Mouse (Mus musculus) kidney, postnatal 0 days (tissue): ENCODE measurements around the gene Wdr48. TPM values are rescaled to one million over a fixed set of nuclear protein-coding genes. Genes with fewer than 3 reads are reported as not detected.

Source experiments
- ATAC-seq: fragments of 200-750 bp; cut with Nextera tagmentation; replicated peaks from 2 replicates; pipeline ENCODE4 v1.8.0; 2017; ENCODE audit warnings: low read depth, moderate number of reproducible peaks, moderate TSS enrichment, moderate library complexity; ENCODE audit not compliant: low FRiP score
- DNase-seq: peaks from one replicate; pipeline ENCODE4 v3.0.0-alpha.2; 2016; ENCODE audit warnings: low spot score
- H3K27ac ChIP-seq: fragments of 300-500 bp; sonication (generic); 2 replicates; pipeline ENCODE4 v1.5.1; 2014; ENCODE audit warnings: mild to moderate bottlenecking
- H3K27me3 ChIP-seq: fragments of 300-500 bp; sonication (generic); 2 replicates; pipeline ENCODE4 v1.6.1; 2014; ENCODE audit warnings: low read length, mixed read lengths; ENCODE audit not compliant: insufficient read depth
- H3K36me3 ChIP-seq: fragments of 300-500 bp; sonication (generic); 2 replicates; pipeline ENCODE4 v1.6.1; 2014; ENCODE audit warnings: low read length, mixed read lengths; ENCODE audit not compliant: insufficient read depth
- H3K4me1 ChIP-seq: fragments of 300-500 bp; sonication (generic); replicated peaks from 2 replicates; pipeline ENCODE4 v1.6.1; 2014; ENCODE audit warnings: antibody characterized with exemption, low read length, mixed read lengths; ENCODE audit not compliant: insufficient read depth
- H3K4me2 ChIP-seq: fragments of 300-500 bp; sonication (generic); 2 replicates; pipeline ENCODE4 v1.6.1; 2014; ENCODE audit warnings: mild to moderate bottlenecking, low read length, moderate library complexity, mixed read lengths
- H3K4me3 ChIP-seq: fragments of 300-500 bp; sonication (generic); replicated peaks from 2 replicates; pipeline ENCODE4 v1.5.1; 2014; ENCODE audit warnings: low read depth, low read length
- H3K9ac ChIP-seq: fragments of 300-500 bp; sonication (generic); 2 replicates; pipeline ENCODE4 v1.6.1; 2014; ENCODE audit warnings: low read depth, low read length
- H3K9me3 ChIP-seq: fragments of 300-500 bp; sonication (generic); replicated peaks from 2 replicates; pipeline ENCODE4 v1.6.1; 2016; ENCODE audit warnings: low read length, inconsistent platforms, mixed read lengths
- CTCF ChIP-seq: IDR thresholded peaks from 2 replicates; pipeline ENCODE4 v1.5.1; 2016; ENCODE audit warnings: antibody characterized with exemption, low read depth, mild to moderate bottlenecking, moderate library complexity
- WGBS: fragments of 180-500 bp; shearing (Covaris S2); extraction: QIAGEN DNeasy Blood & Tissue Kit; methylation state at CpG from one replicate; pipeline ENCODE4 v1.1.7; 2014; 5-methylcytosine and 5-hydroxymethylcytosine counted together
- polyA plus RNA-seq: library from polyadenylated mRNA; unstranded; fragments of >200 nt; fragmentation: Nextera tagmentation; extraction: Ambion mirVana; gene quantifications from 2 replicates; pipeline ENCODE4 v1.2.1, GENCODE M21; 2015

Wdr48 gene
- polyA plus RNA-seq, 1 experiment from 2014 or later: 30.8 TPM

DNA sequence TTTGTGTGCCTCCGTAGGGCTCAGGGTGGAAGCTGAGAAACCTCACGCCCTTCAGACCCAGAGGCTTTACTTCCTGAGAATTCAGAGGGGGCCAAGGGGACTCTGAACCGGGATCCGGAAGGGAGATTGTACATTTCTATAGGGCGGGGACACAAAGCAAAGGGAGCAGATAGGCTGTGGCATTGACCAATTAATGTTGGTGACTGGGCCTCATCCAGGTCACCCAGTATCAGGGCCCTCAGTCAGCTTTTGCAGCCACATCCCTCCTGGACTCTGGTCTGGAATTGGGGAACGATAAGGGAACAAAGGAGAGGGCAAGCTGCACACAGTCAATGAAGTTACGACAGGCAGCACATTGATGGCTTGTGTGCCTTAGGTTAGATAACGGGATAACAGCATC is 40.5 kb upstream of the Wdr48 start:
- WGBS: 54% methylated on average over 8 of the region's 8 CpGs
- Histone ChIP-seq H3K27me3 (no peaks in the 10 kb centered on the region), H3K9ac (no peak overlapping the region), H3K9me3 (no peaks in the 10 kb centered on the region), H3K4me2 (no peak overlapping the region), H3K27ac (0 out of 2 replicates have a peak overlapping the region, but pooled peaks have one; percentile 37), H3K4me3 (no peak overlapping the region), H3K4me1 (0 out of 2 replicates have a peak, but pooled peaks cover 8% of the 10 kb centered on the region), H3K36me3 (no peaks in the 10 kb centered on the region)
- no peak for TF ChIP-seq CTCF
- DNase-seq: no peak
- no peak for ATAC-seq

DNA sequence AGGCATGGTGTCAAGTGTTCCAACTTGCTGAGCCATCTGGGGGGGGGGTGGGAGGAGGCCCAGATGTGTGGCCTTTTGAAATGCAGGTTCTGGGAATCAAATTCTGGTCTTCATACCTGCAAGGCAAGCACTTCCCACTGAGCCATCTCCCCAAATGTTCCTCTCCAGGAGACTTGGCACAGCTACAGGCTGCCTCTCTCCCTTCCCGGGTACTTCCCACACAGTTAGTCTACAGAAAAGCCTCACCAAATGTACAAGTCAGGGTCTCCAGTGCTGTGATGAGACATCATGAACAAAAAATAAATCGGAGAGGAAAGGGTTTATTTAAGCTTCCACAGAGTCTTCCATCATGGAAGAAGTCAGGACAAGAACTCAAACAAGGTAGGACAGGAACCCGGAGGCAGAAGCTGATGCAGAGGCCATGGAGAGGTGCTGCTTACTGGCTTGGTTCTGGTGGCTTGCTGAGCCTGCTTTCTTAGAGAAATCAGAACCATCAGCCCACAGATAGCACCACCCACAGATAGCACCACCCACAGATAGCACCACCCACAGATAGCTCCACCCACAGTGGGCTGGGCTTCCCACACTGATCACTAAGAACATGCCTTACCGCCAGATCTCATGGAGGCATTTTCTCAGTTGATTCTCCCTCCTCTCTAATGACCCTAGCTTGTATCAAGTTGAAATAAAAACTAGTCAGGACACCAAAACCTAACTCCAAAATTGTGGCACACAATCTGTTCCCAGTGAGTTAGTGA is 7.4 kb upstream of the Wdr48 start:
- Histone ChIP-seq H3K4me3 (no peak overlapping the region), H3K4me1 (no peaks in the 10 kb centered on the region), H3K9ac (no peak overlapping the region), H3K27ac (no peak overlapping the region), H3K9me3 (no peaks in the 10 kb centered on the region), H3K27me3 (no peaks in the 10 kb centered on the region), H3K4me2 (no peak overlapping the region), H3K36me3 (no peaks in the 10 kb centered on the region)
- no peak for DNase-seq
- ATAC-seq: no peak
- no peak for TF ChIP-seq CTCF
- 77% methylated on average over 4 of the region's 4 CpGs for WGBS

DNA sequence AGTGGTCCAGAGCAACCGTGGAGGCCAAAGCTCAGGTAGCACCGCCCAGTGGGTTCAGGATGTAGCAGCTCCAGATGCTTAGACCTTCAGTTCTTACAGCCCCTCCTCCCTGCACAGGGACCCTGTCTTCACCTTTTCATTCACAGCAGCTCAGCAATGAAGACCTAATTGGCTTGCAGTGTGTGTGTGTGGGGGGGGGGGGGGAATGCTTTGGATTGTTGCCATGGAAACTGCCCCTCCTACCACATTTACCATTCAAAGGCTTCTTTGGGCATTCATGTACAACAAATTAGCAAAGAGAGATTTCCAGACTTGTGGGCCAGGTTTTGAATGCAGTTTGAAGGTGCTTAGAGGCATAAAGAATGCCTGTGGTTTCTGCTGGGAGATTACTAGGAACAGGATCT is 5.8 kb upstream of the Wdr48 start:
- WGBS: 47% methylated on average over 2 of the region's 2 CpGs
- Histone ChIP-seq H3K4me3 (no peak overlapping the region), H3K4me1 (no peaks in the 10 kb centered on the region), H3K27ac (no peak overlapping the region), H3K9ac (no peak overlapping the region), H3K4me2 (no peak overlapping the region), H3K9me3 (no peaks in the 10 kb centered on the region), H3K27me3 (no peaks in the 10 kb centered on the region), H3K36me3 (no peaks in the 10 kb centered on the region)
- TF ChIP-seq CTCF: no peak
- DNase-seq: no peak
- ATAC-seq: 0 out of 2 replicates have a peak, but pooled peaks have one; percentile 43

DNA sequence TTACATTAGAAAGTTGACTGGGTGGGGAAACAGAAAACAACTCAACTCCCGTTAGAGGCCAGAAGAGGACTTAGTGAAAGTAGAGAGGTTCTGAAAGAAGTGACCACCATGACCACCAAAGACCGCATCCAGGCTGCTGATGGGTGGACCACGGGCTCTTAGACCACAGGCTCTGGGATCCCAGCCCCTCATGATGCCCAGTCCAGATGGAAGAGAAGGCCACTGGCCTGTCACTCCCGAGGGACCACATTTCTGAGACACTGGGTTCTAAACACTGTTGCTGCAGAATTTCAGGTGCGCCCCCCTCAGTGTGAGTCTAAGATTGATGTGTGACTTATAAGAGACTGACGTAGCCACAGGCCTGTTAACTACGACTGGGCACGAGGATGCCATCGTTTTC is 5.2 kb upstream of the Wdr48 start:
- no peak for ATAC-seq
- WGBS: 78% methylated on average over 9 of the region's 9 CpGs

DNA sequence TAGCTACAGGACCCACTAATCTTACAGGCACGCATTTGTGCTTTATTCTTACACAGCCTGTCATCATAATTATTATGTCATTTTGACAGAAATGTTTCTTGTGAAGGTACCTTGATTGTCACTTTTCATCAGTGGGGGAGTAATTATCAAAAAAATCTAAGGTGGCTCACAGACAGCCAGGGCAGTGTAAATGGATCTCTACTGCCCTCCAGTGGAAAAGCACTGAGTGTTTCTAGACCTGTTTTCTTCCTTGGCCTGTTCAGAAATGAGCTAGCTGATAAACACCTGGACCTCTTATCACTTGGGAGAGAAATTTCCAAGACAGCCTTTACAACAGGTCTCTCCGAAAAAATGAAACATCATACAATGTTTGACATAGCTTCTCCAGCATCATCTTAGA is 4.0 kb upstream of the Wdr48 start:
- Histone ChIP-seq H3K36me3 (no peaks in the 10 kb centered on the region), H3K4me3 (no peak overlapping the region), H3K27ac (no peak overlapping the region), H3K4me2 (no peak overlapping the region), H3K9ac (no peak overlapping the region), H3K4me1 (peaks cover 4% of the 10 kb centered on the region; the same call in 1 of the 2 replicates), H3K27me3 (no peaks in the 10 kb centered on the region), H3K9me3 (no peaks in the 10 kb centered on the region)
- ATAC-seq (no peak), DNase-seq (peak; percentile 49)
- 54% methylated on average over 2 of the region's 2 CpGs for WGBS
- TF ChIP-seq CTCF: peak; percentile 83

More for the DNA sequence above, 5.2 kb upstream of the Wdr48 start:
- TF ChIP-seq CTCF: no peak
- DNase-seq: no peak
- H3K4me2 ChIP-seq: no peak overlapping the region
- no peaks in the 10 kb centered on the region for H3K27me3 ChIP-seq
- H3K9me3 ChIP-seq: no peaks in the 10 kb centered on the region
- H3K36me3 ChIP-seq: no peaks in the 10 kb centered on the region
- H3K4me1 ChIP-seq: no peaks in the 10 kb centered on the region
- no peak overlapping the region for H3K9ac ChIP-seq
- no peak overlapping the region for H3K4me3 ChIP-seq
- H3K27ac ChIP-seq: no peak overlapping the region

DNA sequence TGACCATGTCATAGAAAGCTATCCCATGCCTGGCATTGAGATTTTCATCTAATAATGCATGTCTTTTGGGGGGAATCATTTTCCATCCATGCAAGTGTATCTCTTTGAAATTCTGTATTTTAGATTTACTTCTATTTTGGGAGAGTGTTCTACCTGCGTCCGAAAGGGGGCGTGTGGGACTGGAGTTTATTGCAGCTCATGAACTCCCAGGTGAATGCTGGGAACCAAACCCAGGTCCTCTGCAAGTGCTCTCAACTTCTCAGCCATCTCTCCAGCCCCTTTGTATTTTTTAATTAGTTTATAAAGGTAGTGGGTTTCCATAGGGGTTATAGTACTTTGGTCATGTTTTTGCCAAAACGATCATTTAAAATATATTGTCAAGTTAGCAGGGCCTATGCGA is 797 bp upstream of the Wdr48 start:
- Histone ChIP-seq H3K9me3 (no peaks in the 10 kb centered on the region), H3K4me3 (no peak overlapping the region), H3K4me2 (peak overlapping the region; percentile 90; the same call in 1 of the 2 replicates), H3K4me1 (peaks cover 8% of the 10 kb centered on the region; the same call in 1 of the 2 replicates), H3K27ac (peak overlapping the region; percentile 75; the same call in 1 of the 2 replicates), H3K36me3 (no peaks in the 10 kb centered on the region; the same call in 1 of the 2 replicates), H3K9ac (no peak overlapping the region), H3K27me3 (no peaks in the 10 kb centered on the region)
- DNase-seq (no peak), ATAC-seq (no peak)
- 84% methylated on average over 5 of the region's 5 CpGs for WGBS
- no peak for TF ChIP-seq CTCF
